Mouse (Mus musculus): ENCODE results near the gene Shd.

DNA sequence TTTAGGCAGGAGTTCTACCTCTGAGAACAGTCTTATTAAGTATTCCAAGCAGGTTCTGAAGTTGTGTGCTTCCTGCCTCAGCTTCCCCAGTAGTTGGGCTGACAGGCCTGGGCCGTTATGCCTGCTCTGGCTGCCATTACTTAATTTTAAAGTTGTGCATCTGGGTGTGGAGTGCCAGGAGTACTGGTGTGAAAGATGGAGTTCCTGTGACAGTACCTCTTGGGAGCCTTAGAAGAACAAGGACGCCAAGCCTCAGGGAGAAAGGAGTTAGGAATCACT is 39.6 kb downstream of the Shd start:
- TF ChIP-seq EP300 (IDR thresholded peaks at IDR 0.05; ENCODE audit: insufficient read depth, low read depth, low read length) (no peak), POLR2A (IDR thresholded peaks at IDR 0.05; ENCODE audit: insufficient read depth, low read length) (no peak)

All from ES-Bruce4 (cell line).